Mouse (Mus musculus) megakaryocyte, embryonic 14.5 days (primary cell): Measurements from ENCODE around the gene Arhgap4. TPM values are rescaled to one million over a fixed set of nuclear protein-coding genes. Genes with fewer than 3 reads are reported as not detected.

Experiments
- H3K27me3 ChIP-seq: replicated peaks from 2 replicates; pipeline ENCODE3; 2012; ENCODE audit warnings: inconsistent platforms
- H3K36me3 ChIP-seq: replicated peaks from 2 replicates; pipeline ENCODE3; 2012; ENCODE audit warnings: low read length, inconsistent platforms, mixed read lengths
- H3K4me1 ChIP-seq: 2 replicates; pipeline ENCODE4 v1.6.1; 2012; ENCODE audit warnings: inconsistent platforms
- H3K4me3 ChIP-seq: replicated peaks from 2 replicates; pipeline ENCODE3; 2012; ENCODE audit warnings: moderate library complexity, mild to moderate bottlenecking, inconsistent platforms
- H3K9me3 ChIP-seq: 2 replicates; pipeline ENCODE4 v1.6.1; 2012; ENCODE audit warnings: inconsistent platforms
- FLI1 ChIP-seq: IDR thresholded peaks from 2 replicates; pipeline ENCODE4 v1.6.1; 2012; ENCODE audit warnings: low read length, inconsistent platforms, mixed read lengths
- GATA1 ChIP-seq: IDR thresholded peaks from 3 replicates; pipeline ENCODE4 v1.6.1; 2012; ENCODE audit warnings: mixed read lengths, low read length, inconsistent platforms, borderline replicate concordance
- polyA plus RNA-seq: library from polyadenylated mRNA; stranded (reverse); fragments of >175 nt; gene quantifications from 2 replicates; pipeline ENCODE4 v1.2.3, GENCODE M21; 2012; ENCODE audit warnings: low replicate concordance; ENCODE audit not compliant: insufficient read depth

The Arhgap4 gene
- polyA plus RNA-seq, 1 experiment, result 13.3 TPM

DNA sequence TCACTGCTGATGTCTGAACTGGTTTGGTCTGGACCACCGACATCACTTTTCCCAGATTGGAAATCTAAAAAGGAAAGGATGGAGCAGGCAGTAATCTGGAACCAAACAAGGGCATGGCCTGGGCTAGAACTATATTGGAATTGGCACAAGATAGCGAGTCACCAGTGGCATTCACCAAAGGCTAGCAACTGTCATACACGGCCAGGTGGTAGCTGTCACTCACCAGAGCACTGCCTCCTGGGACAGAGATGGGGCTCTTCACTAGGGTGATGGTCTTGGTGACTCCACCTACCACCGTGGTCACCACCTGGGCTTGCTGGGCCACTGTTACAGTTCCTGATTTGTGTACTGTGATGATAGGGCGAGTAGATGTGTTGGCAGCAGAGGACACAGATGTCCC is 30.9 kb upstream of the Arhgap4 start:
- Histone ChIP-seq H3K4me1 (peaks cover 30% of the 10 kb centered on the region), H3K4me3 (no peak overlapping the region), H3K27me3 (peaks cover 38% of the 10 kb centered on the region), H3K9me3 (no peaks in the 10 kb centered on the region), H3K36me3 (peaks cover 97% of the 10 kb centered on the region)
- TF ChIP-seq GATA1 (no peak), FLI1 (no peak)

GRCm38 (mm10) chrX:73949341-73949740 is 27.7 kb upstream of the Arhgap4 start:
- Histone ChIP-seq H3K9me3 (no peaks in the 10 kb centered on the region), H3K27me3 (peaks cover 37% of the 10 kb centered on the region), H3K4me3 (peak overlapping the region; percentile 46), H3K36me3 (peaks cover 99% of the 10 kb centered on the region), H3K4me1 (peaks cover 40% of the 10 kb centered on the region)
- TF ChIP-seq FLI1 (no peak), GATA1 (no peak)

DNA sequence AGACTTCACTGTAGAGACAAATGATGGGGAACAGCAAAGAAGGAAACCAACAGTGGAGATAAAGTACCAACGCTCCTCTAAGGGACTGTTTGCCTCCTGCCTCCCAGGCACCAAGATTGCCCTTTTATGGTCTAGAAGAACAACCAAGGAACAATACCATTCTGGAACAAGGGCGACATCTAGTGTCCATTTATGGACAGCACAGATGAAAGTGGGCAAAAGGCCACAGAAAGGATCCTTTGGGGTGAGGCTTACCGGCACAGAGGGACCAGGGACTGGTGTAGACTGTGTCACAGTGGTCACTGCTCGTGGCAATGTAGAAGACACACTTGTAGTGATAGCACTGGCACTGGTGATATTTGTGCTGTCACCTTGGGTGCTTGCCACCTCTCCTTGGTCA is 27.0 kb upstream of the Arhgap4 start:
- Histone ChIP-seq H3K27me3 (peaks cover 37% of the 10 kb centered on the region), H3K4me1 (peaks cover 40% of the 10 kb centered on the region), H3K4me3 (peak overlapping the region; percentile 29), H3K9me3 (no peaks in the 10 kb centered on the region), H3K36me3 (peaks cover 99% of the 10 kb centered on the region)
- TF ChIP-seq GATA1 (no peak), FLI1 (no peak)

- TF ChIP-seq FLI1 (no peak), GATA1 (no peak)
- Histone ChIP-seq H3K36me3 (peaks cover 99% of the 10 kb centered on the region), H3K4me1 (peaks cover 43% of the 10 kb centered on the region), H3K9me3 (no peaks in the 10 kb centered on the region), H3K27me3 (peaks cover 31% of the 10 kb centered on the region), H3K4me3 (no peak overlapping the region)
These were observed 25.2 kb upstream of the Arhgap4 start for GRCm38 (mm10) chrX:73946896-73947295.

GRCm38 (mm10) chrX:73942294-73942693 is 20.6 kb upstream of the Arhgap4 start:
- H3K9me3 ChIP-seq, result no peaks in the 10 kb centered on the region
- peaks cover 66% of the 10 kb centered on the region for H3K36me3 ChIP-seq
- H3K27me3 ChIP-seq, result peaks cover 8% of the 10 kb centered on the region
- no peak for TF ChIP-seq FLI1
- TF ChIP-seq GATA1, result no peak
- H3K4me3 ChIP-seq, result no peak overlapping the region
- peaks cover 18% of the 10 kb centered on the region for H3K4me1 ChIP-seq

DNA sequence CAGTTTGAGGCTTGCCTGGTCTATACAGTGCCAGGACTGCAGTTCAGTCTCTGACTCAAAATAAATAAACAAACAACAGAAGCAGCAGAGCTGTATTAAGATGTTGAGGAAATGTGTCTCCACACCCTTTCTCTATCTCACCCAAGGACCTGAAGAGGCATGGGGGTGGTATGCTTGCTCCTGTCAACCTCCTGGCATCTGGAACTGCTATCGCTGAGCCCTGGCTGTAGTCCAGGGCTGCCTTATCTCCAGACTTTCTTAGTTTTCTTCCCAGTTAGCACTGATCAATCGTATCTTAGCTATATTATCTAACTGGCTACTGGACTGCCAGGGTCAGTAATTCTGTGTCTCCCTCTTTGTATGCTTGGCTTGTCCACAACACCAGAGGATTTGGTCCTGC is 20.2 kb upstream of the Arhgap4 start:
- no peaks in the 10 kb centered on the region for H3K9me3 ChIP-seq
- H3K36me3 ChIP-seq, result peaks cover 61% of the 10 kb centered on the region
- H3K4me3 ChIP-seq, result no peak overlapping the region
- TF ChIP-seq GATA1 (no peak), FLI1 (no peak)
- peaks cover 13% of the 10 kb centered on the region for H3K4me1 ChIP-seq
- H3K27me3 ChIP-seq, result peaks cover 8% of the 10 kb centered on the region

- Histone ChIP-seq H3K27me3 (peaks cover 15% of the 10 kb centered on the region), H3K36me3 (peaks cover 27% of the 10 kb centered on the region), H3K9me3 (no peaks in the 10 kb centered on the region), H3K4me3 (no peak overlapping the region), H3K4me1 (peaks cover 30% of the 10 kb centered on the region)
- no peak for TF ChIP-seq GATA1
- TF ChIP-seq FLI1, result no peak
These were observed 10.2 kb upstream of the Arhgap4 start for GRCm38 (mm10) chrX:73931871-73932270.

- Histone ChIP-seq H3K9me3 (no peaks in the 10 kb centered on the region), H3K27me3 (peaks cover 20% of the 10 kb centered on the region), H3K4me3 (peak within 1 kb of the TSS; percentile 91), H3K36me3 (peaks cover 36% of the 10 kb centered on the region), H3K4me1 (peaks cover 30% of the 10 kb centered on the region)
- TF ChIP-seq GATA1, result no peak
- no peak for TF ChIP-seq FLI1
These were observed 8.9 kb upstream of the Arhgap4 start, which contains the start of gene Renbp for GRCm38 (mm10) chrX:73930402-73931062. Gene Renbp, minus strand, starts transcription at chrX:73930850.

- Histone ChIP-seq H3K4me3 (peak overlapping the region; percentile 95), H3K4me1 (peaks cover 31% of the 10 kb centered on the region), H3K27me3 (peaks cover 20% of the 10 kb centered on the region), H3K9me3 (peaks cover 11% of the 10 kb centered on the region; the same call in 1 of the 2 replicates), H3K36me3 (peaks cover 46% of the 10 kb centered on the region)
- TF ChIP-seq FLI1 (no peak), GATA1 (no peak)
These were observed 846 bp upstream of the Arhgap4 start for GRCm38 (mm10) chrX:73922550-73922882.

GRCm38 (mm10) chrX:73921285-73921822 is 316 bp downstream of the Arhgap4 start:
- TF ChIP-seq FLI1 (no peak), GATA1 (no peak)
- H3K4me1 ChIP-seq, result peaks cover 38% of the 10 kb centered on the region
- H3K36me3 ChIP-seq, result peaks cover 48% of the 10 kb centered on the region
- H3K9me3 ChIP-seq, result peaks cover 11% of the 10 kb centered on the region; the same call in 1 of the 2 replicates
- H3K27me3 ChIP-seq, result peaks cover 23% of the 10 kb centered on the region
- peak overlapping the region; percentile 95 for H3K4me3 ChIP-seq

DNA sequence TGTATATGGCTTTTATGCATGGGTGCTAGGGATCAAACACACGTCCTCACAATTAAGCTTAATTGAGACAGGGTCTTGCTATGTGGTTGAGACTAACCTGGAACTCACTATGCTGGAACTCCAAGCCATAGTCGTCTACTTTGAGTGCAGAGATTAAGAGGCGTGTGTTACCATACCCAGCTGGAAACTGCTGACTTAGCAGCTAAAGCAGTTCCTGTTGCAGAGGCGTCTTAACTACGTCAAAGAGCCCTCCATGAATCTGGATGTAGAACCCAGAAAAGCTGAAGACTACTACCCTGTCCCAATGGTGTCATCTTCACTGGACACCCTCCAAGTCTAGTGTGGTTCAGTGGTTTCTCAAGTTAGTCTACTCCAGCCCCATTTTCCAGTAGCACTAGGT is 3.0 kb downstream of the Arhgap4 start:
- H3K9me3 ChIP-seq, result peaks cover 11% of the 10 kb centered on the region; the same call in 1 of the 2 replicates
- H3K4me3 ChIP-seq, result no peak overlapping the region
- no peak for TF ChIP-seq GATA1
- no peak for TF ChIP-seq FLI1
- peaks cover 19% of the 10 kb centered on the region for H3K27me3 ChIP-seq
- H3K4me1 ChIP-seq, result peaks cover 51% of the 10 kb centered on the region
- H3K36me3 ChIP-seq, result peaks cover 33% of the 10 kb centered on the region
